ENCODE assay signal across 8 mouse cellular contexts in the genomic region with DNA sequence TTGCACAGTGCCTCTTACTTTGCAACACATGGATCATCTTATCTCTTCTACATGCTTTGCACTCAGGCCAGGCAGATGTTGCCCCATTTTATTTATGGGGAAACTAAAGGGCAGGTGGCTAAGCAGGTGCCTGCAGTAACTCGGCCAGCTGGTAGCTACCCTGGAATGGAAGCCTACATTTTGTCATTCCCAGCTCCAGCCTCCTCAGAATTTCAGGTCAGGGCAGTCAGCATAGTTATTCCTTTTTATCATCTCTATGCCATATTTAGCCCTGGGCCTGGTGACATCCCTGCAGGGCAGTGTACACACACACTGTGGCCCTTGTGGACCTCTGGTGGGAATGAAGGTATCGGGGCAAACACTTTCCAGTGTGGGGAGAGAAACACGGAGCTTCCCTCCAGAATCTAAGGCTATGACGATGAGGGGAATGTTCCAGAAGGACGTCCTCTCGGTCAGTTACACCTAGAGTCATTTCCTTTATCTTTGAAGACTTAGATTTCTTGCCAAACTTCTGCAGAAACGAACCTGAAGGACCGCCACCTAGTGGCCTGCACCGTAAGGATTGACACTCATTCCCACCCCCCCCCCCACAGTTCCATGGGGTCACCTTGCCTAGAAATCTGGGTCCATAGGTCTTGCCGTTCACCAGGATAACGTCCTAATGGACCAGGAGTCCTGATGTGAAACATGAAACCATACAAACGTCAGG.
DNase-seq lines count a peak whose midpoint lies in the region.

No protein-coding gene starts in this region.

- 37% methylated on average over 12 of the region's 12 CpGs for WGBS in embryonic facial prominence, embryonic 10.5 days

- DNase-seq in embryo, embryonic 10 days (ENCODE audit: low spot score): peak; percentile 48
- DNase-seq in embryo, embryonic 9.5 days (ENCODE audit: extremely low spot score): no peak
- DNase-seq in testis, postnatal 10 days (ENCODE audit: low spot score): peak; percentile 57
- DNase-seq in testis, postnatal 14 days (ENCODE audit: low spot score): no peak
- DNase-seq in embryonic facial prominence, embryonic 10.5 days (ENCODE audit: low spot score): peak; percentile 47
- peak; percentile 67 to 71 for DNase-seq in kidney, postnatal 4 days
- peak; percentile 45 to 56 for DNase-seq in spleen, postnatal 36 days (ENCODE audit: low spot score in 2 of 2)
- DNase-seq in left cerebral cortex, postnatal 36 days (ENCODE audit: low spot score in 2 of 2): no peak

- H3K4me1 ChIP-seq in embryonic facial prominence, embryonic 10.5 days: 0 out of 2 replicates have a peak, but pooled peaks cover 4% of the 10 kb centered on the region

- no peak overlapping the region for H3K4me3 ChIP-seq in embryonic facial prominence, embryonic 10.5 days

- 0 out of 2 replicates have a peak, but pooled peaks cover 4% of the 10 kb centered on the region for H3K27me3 ChIP-seq in embryonic facial prominence, embryonic 10.5 days (replicated peaks; ENCODE audit: low read depth, poor library complexity, severe bottlenecking)

- no peaks in the 10 kb centered on the region for H3K9me3 ChIP-seq in embryonic facial prominence, embryonic 10.5 days

- no peaks in the 10 kb centered on the region for H3K36me3 ChIP-seq in embryonic facial prominence, embryonic 10.5 days (replicated peaks)

- intact Hi-C loops in left cerebral cortex, postnatal 36 days (cut with DNase I): no loop called here

- H3K27ac ChIP-seq in embryonic facial prominence, embryonic 10.5 days (replicated peaks): no peak overlapping the region

Comparison
In these comparisons a context has a peak if more than half of its experiments do, and no peak if none do; other contexts are left out.
1. DNase-seq: peak in embryo, embryonic 10 days (single experiment), testis, postnatal 10 days (single experiment), embryonic facial prominence, embryonic 10.5 days (single experiment), kidney, postnatal 4 days (2 of 2) and spleen, postnatal 36 days (2 of 2); none in embryo, embryonic 9.5 days (single experiment), testis, postnatal 14 days (single experiment) and left cerebral cortex, postnatal 36 days (0 of 2).